Mouse (Mus musculus) cerebellum, adult 2 months (tissue): ENCODE results near the gene Arhgap15.

ENCODE experiments used
- CTCF ChIP-seq: fragments of 200-500 bp; IDR thresholded peaks from 2 replicates; pipeline ENCODE4 v1.5.1; 2011; ENCODE audit warnings: low read depth, mild to moderate bottlenecking, control low read depth, low read length, moderate library complexity, borderline replicate concordance; ENCODE audit not compliant: insufficient read depth
- POLR2A ChIP-seq: fragments of 200-500 bp; IDR thresholded peaks from 2 replicates; pipeline ENCODE4 v1.6.1; 2011; ENCODE audit warnings: low read length, control low read depth, borderline replicate concordance; ENCODE audit not compliant: insufficient read depth

- TF ChIP-seq POLR2A (no peak), CTCF (no peak)
These were observed 9.3 kb upstream of the Arhgap15 start for GRCm38 (mm10) chr2:43739190-43739818.
